Mouse (Mus musculus): Measurements from ENCODE around the gene Rad51ap2. TPM values are rescaled to one million over a fixed set of nuclear protein-coding genes. Genes with fewer than 3 reads are reported as not detected.

Gene Rad51ap2
- not detected for polyA plus RNA-seq (2014; fragmentation: Illumina TruSeq; extraction: RNeasy Lipid Tissue Mini Kit (QIAGEN cat#74804); ENCODE audit: low read depth, low replicate concordance)

DNA sequence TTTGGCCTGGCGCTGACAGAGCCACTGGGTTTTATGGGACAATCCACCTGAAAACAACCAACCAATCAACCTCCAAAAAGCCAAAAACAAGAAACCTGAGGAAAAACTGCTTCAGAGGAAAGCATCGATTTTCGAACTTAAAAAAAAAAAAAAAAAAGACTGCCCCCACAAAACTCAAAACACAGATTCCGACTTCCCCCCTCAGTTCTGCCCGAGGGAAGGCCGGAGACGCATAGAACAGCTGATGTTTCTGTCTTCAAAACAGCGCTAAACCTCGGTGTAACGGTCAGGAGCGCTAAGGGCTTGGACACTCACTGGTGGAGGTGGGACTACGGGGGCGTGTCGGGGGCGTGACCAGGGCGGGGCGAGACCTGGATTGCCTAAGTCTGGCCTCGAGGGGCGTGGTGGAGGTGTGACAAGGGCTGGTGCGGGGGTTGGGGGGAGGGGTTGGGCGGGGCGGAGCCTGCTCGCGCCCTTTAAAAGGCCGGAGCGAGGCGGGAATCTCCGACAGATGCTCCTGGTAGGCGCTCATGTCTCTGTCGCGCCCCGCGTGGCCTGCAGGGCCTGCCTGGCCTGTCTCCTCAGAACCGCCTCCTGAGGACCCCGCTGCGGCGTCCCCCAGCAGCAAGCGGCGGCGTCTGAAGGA, at the start of gene Rad51ap2:
Gene Rad51ap2 (plus strand): TSS at position 531 of the 646 bp plus-strand sequence.

DNA sequence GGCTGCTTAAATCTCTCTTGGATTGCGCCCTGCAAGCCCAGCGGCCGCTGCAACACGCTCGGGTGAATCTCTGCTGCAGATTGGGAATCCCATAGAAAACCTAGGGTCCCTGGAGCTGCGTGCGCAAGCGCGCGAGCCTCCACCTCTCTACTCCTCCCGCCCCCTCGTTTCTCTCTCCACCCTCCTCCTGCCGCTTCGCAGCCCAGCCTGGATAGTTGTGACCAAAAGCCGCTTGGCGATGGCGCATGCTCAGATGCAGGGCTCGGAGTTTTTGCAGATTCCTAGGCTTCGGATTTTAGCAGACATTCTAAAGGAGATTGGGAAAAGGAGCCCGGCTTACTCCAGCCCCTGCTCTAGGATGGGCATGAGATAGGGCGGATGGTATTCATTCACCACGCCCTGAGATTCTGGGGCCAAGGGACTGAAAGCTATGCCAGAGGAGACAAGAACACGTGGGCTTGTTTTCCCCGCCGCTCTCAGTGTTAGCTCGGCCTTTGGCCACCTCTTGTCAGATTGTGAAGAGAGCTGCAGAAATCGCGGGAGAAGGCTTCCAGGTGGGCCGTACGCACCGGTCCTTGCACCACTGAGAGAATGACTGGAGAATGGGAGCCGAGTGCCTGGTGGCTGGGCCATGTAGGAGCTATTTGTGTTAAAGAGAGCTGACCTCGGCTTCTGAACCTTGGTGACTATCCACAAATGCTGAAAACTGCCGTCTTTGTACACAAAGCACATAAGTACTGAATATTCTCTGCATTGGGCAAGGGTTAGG, 19.2 kb upstream of the Rad51ap2 start, which contains the start of gene Vsnl1:
Gene Vsnl1 (minus strand): TSS at position 117 of the 769 bp plus-strand sequence.

Other genes starting within 250 kb of the Rad51ap2 start
- not detected for gene Msgn1, start 247.1 kb upstream of the Rad51ap2 start, polyA plus RNA-seq (2014; fragmentation: Illumina TruSeq; extraction: RNeasy Lipid Tissue Mini Kit (QIAGEN cat#74804); ENCODE audit: low read depth, low replicate concordance)
- 11.7 TPM for gene Gen1, start 190.3 kb upstream of the Rad51ap2 start, polyA plus RNA-seq (2014; fragmentation: Illumina TruSeq; extraction: RNeasy Lipid Tissue Mini Kit (QIAGEN cat#74804); ENCODE audit: low read depth, low replicate concordance)
- 126 TPM for gene Smc6, start 190.2 kb upstream of the Rad51ap2 start, polyA plus RNA-seq (2014; fragmentation: Illumina TruSeq; extraction: RNeasy Lipid Tissue Mini Kit (QIAGEN cat#74804); ENCODE audit: low read depth, low replicate concordance)
- gene Vsnl1, start 19.5 kb upstream of the Rad51ap2 start, polyA plus RNA-seq (2014; fragmentation: Illumina TruSeq; extraction: RNeasy Lipid Tissue Mini Kit (QIAGEN cat#74804); ENCODE audit: low read depth, low replicate concordance), result 0.76 TPM